8 mouse cellular contexts compared by ENCODE assay signal in the genomic region with DNA sequence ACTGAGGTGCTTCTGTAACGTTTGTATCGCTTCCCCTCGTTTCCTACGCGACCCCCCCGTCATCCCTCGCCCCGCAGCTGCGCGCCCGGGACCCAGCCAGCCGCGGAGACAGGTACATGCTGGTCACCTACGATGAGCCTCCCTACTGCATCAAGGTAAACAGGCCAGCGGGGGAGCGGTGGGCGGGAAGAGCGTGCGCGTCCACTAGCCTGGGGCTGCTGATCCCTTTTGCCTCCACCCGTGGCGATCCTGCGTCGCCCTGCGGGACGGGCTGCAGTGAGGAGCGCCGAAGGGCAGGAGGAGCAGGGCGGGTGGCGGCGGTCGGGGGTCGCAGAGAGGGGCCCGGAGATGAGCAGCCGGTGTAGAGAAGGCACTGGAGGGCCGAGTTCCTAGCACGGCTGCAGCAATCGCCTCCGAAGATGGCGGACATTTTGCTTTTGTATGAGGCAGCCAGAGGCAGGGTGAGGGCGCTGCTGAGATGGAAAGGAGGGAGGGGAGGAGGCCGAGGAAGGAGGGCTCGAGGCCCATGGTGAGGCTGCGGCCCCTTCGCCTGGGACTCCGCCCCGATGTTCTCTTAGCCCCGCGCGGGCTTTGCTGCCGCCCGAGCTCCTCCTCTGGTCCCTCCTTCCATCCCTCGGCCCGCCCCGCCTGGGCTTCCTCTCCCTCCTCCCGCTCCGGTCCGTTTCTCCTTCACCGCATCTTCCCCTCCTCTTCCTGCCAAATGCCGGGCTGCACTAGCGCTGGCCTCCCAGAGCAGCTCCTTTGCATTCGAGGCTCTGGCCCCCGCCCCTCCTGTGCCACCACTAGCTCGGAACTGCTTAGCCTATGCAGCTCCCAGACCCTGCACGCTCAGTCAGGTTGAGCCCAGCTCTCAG. TPM values are rescaled to one million over a fixed set of nuclear protein-coding genes. Genes with fewer than 3 reads are reported as not detected.
A peak's percentile ranks its signal among the peaks of the same experiment; 100 is the strongest.
DNase-seq lines count a peak whose midpoint lies in the region; ATAC-seq and TF ChIP-seq lines count a peak whose summit lies in the region.

No protein-coding gene starts in this region.

- no peaks in the 10 kb centered on the region for H3K9me3 ChIP-seq in embryonic facial prominence, embryonic 13.5 days
- no peaks in the 10 kb centered on the region for H3K9me3 ChIP-seq in limb, embryonic 14.5 days (ENCODE audit: control insufficient read depth, low read length)
- no peaks in the 10 kb centered on the region for H3K9me3 ChIP-seq in midbrain, postnatal 0 days (ENCODE audit: low read length)

- 21% methylated on average over 53 of the region's 65 CpGs for WGBS in embryonic facial prominence, embryonic 13.5 days
- 19% methylated on average over 36 of the region's 65 CpGs for WGBS in limb, embryonic 14.5 days
- 21% methylated on average over 50 of the region's 65 CpGs for WGBS in midbrain, postnatal 0 days

- DNase-seq in 3134 (ENCODE audit: extremely low read depth, insufficient read length, low spot score), result peak; percentile 94
- peak; percentile 92 to 93 for DNase-seq in adrenal gland, postnatal 36 days
- DNase-seq in heart, adult 8-10 months (ENCODE audit: low spot score), result peak; percentile 78
- DNase-seq in kidney, adult 9 months, result peak; percentile 92
- peak; percentile 94 for DNase-seq in limb, embryonic 14.5 days (ENCODE audit: low spot score)
- DNase-seq in midbrain, postnatal 0 days (ENCODE audit: low spot score), result peak; percentile 93
- DNase-seq in spleen, postnatal 14 days (ENCODE audit: low spot score in 2 of 2), result peak; percentile 72 to 73

- ATAC-seq in embryonic facial prominence, embryonic 13.5 days (ENCODE audit: insufficient number of reproducible peaks, insufficient read depth, low FRiP score, low TSS enrichment, low read depth), result peak; percentile 95
- ATAC-seq in limb, embryonic 14.5 days (ENCODE audit: low FRiP score, low read depth), result peak; percentile 94
- ATAC-seq in midbrain, postnatal 0 days (ENCODE audit: low FRiP score), result peak; percentile 96

- no peaks in the 10 kb centered on the region for H3K27me3 ChIP-seq in embryonic facial prominence, embryonic 13.5 days
- H3K27me3 ChIP-seq in limb, embryonic 14.5 days (ENCODE audit: control insufficient read depth, insufficient read depth, low read length), result no peaks in the 10 kb centered on the region
- H3K27me3 ChIP-seq in midbrain, postnatal 0 days (ENCODE audit: insufficient read depth, low read length), result no peaks in the 10 kb centered on the region

- peak; percentile 63 for TF ChIP-seq CTCF in midbrain, postnatal 0 days (IDR thresholded peaks at IDR 0.05)

- H3K36me3 ChIP-seq in embryonic facial prominence, embryonic 13.5 days, result no peaks in the 10 kb centered on the region
- no peaks in the 10 kb centered on the region for H3K36me3 ChIP-seq in limb, embryonic 14.5 days (ENCODE audit: control insufficient read depth, insufficient read depth, low read length)
- H3K36me3 ChIP-seq in midbrain, postnatal 0 days (ENCODE audit: insufficient read depth, low read length), result no peaks in the 10 kb centered on the region

- peak overlapping the region; percentile 55 for H3K4me3 ChIP-seq in embryonic facial prominence, embryonic 13.5 days
- H3K4me3 ChIP-seq in limb, embryonic 14.5 days (replicated peaks; ENCODE audit: low read length), result peak overlapping the region; percentile 55
- peak overlapping the region; percentile 52 for H3K4me3 ChIP-seq in midbrain, postnatal 0 days (ENCODE audit: low read depth, low read length)

- H3K27ac ChIP-seq in embryonic facial prominence, embryonic 13.5 days, result peak overlapping the region; percentile 95
- H3K27ac ChIP-seq in limb, embryonic 14.5 days (replicated peaks; ENCODE audit: low read depth, low read length), result peak overlapping the region; percentile 94
- peak overlapping the region; percentile 94 for H3K27ac ChIP-seq in midbrain, postnatal 0 days (ENCODE audit: low read depth, low read length)

- peak; percentile 82; the same call in 1 of the 2 replicates for TF ChIP-seq POLR2A in limb, embryonic 14.5 days (IDR thresholded peaks at IDR 0.05; ENCODE audit: borderline replicate concordance, extremely low read depth, insufficient read depth, insufficient read length)

- no peaks in the 10 kb centered on the region for H3K4me1 ChIP-seq in embryonic facial prominence, embryonic 13.5 days
- H3K4me1 ChIP-seq in limb, embryonic 14.5 days (ENCODE audit: control insufficient read depth, insufficient read depth, low read length), result no peaks in the 10 kb centered on the region
- no peaks in the 10 kb centered on the region for H3K4me1 ChIP-seq in midbrain, postnatal 0 days (ENCODE audit: insufficient read depth, low read length)

- H3K9ac ChIP-seq in embryonic facial prominence, embryonic 13.5 days, result peak overlapping the region; percentile 79
- peak overlapping the region; percentile 84 for H3K9ac ChIP-seq in limb, embryonic 14.5 days (ENCODE audit: low read depth, low read length, severe bottlenecking)
- peak overlapping the region; percentile 87 for H3K9ac ChIP-seq in midbrain, postnatal 0 days (replicated peaks; ENCODE audit: low read length, poor library complexity, severe bottlenecking)

- peak overlapping the region; percentile 59 for H3K4me2 ChIP-seq in embryonic facial prominence, embryonic 13.5 days
- H3K4me2 ChIP-seq in limb, embryonic 14.5 days (replicated peaks; ENCODE audit: low read depth, low read length, severe bottlenecking), result peak overlapping the region; percentile 50
- H3K4me2 ChIP-seq in midbrain, postnatal 0 days (ENCODE audit: low read depth, low read length, poor library complexity, severe bottlenecking), result peak overlapping the region; percentile 52

RNA-seq across cellular contexts. Expression of a gene that starts 1.0 kb away (rescaled TPM):
- 10 to 100 TPM; 22.9 to 25.5 TPM for total RNA-seq in adrenal gland, postnatal 36 days (2021)
- 24.6 and 26.3 TPM in 2 replicates for polyA plus RNA-seq in embryonic facial prominence, embryonic 13.5 days (2015; fragmentation: Nextera tagmentation; extraction: Ambion mirVana)
- 1 to 10 TPM; 3.8 to 6.9 (median 4.5) TPM for total RNA-seq in heart, adult 8-10 months (2022)
- 88.7 and 104 TPM in 2 replicates for polyA plus RNA-seq in limb, embryonic 14.5 days (2012; rRNA removed)
- polyA plus RNA-seq in limb, embryonic 14.5 days (2014; fragmentation: Nextera tagmentation; extraction: Ambion mirVana), result 27.9 and 32.5 TPM in 2 replicates
- total RNA-seq in midbrain, postnatal 0 days (2014; rRNA removed), result 20.7 and 32.2 TPM in 2 replicates
- polyA plus RNA-seq in midbrain, postnatal 0 days (2015; fragmentation: Nextera tagmentation; extraction: Ambion mirVana), result 12.1 and 14.0 TPM in 2 replicates

RNA-seq across cellular contexts. Expression of a gene that starts 7.8 kb away (rescaled TPM):
- not detected for total RNA-seq in adrenal gland, postnatal 36 days (2021)
- polyA plus RNA-seq in embryonic facial prominence, embryonic 13.5 days (2015; fragmentation: Nextera tagmentation; extraction: Ambion mirVana), result 2.2 and 4.2 TPM in 2 replicates
- total RNA-seq in heart, adult 8-10 months (2022), result 1 to 10 TPM in 2 of 4 experiments, not detected in 2; 1.9 to 2.8 TPM
- not detected in 2 replicates for polyA plus RNA-seq in limb, embryonic 14.5 days (2012; rRNA removed)
- polyA plus RNA-seq in limb, embryonic 14.5 days (2014; fragmentation: Nextera tagmentation; extraction: Ambion mirVana), result 2.5 and 3.3 TPM in 2 replicates
- total RNA-seq in midbrain, postnatal 0 days (2014; rRNA removed), result not detected in 2 replicates
- not detected in 2 replicates for polyA plus RNA-seq in midbrain, postnatal 0 days (2015; fragmentation: Nextera tagmentation; extraction: Ambion mirVana)

Comparison
In these comparisons a context has a peak if more than half of its experiments do, and no peak if none do; other contexts are left out.
1. Peak in every context shown above with its lines: DNase-seq, ATAC-seq, H3K4me3 ChIP-seq and H3K27ac ChIP-seq.